Mouse (Mus musculus) cortical plate, adult 2 months (tissue): Measurements from ENCODE around the gene Baz1b.

ENCODE experiments used
- CTCF ChIP-seq: fragments of 200-500 bp; IDR thresholded peaks from 2 replicates; pipeline ENCODE4 v1.5.1; 2011; ENCODE audit warnings: mild to moderate bottlenecking, control low read depth, low read length; ENCODE audit not compliant: insufficient read depth; ENCODE audit errors: extremely low read depth
- POLR2A ChIP-seq: fragments of 200-500 bp; IDR thresholded peaks from 2 replicates; pipeline ENCODE4 v1.6.1; 2011; ENCODE audit warnings: mild to moderate bottlenecking, low read length, control low read depth; ENCODE audit not compliant: insufficient read depth; ENCODE audit errors: extremely low read depth

GRCm38 (mm10) chr5:135292001-135292400, 104.9 kb downstream of the Baz1b start:
- no peak for TF ChIP-seq CTCF
- TF ChIP-seq POLR2A, result no peak
